Mouse (Mus musculus) layer of hippocampus, postnatal 10 days (tissue): Measurements from ENCODE around the gene Olfr1261. TPM values are rescaled to one million over a fixed set of nuclear protein-coding genes. Genes with fewer than 3 reads are reported as not detected.

Experiments used
- DNase-seq, 2 experiments: peaks; one replicate each; pipeline ENCODE4 v3.0.0; 2021; ENCODE audit warnings: low spot score in 2 of 2
- long read RNA-seq: library from polyadenylated mRNA; stranded (forward); transcript quantifications from one replicate; pipeline ENCODE4 v2.0.0, GENCODE M21; 2023
- total RNA-seq, 2 experiments: library from RNA; stranded (reverse); gene quantifications; 2 replicates each; pipeline ENCODE4 v1.2.3; 2021

Gene Olfr1261
- total RNA-seq = not detected
- long read RNA-seq = 0 reads

DNA sequence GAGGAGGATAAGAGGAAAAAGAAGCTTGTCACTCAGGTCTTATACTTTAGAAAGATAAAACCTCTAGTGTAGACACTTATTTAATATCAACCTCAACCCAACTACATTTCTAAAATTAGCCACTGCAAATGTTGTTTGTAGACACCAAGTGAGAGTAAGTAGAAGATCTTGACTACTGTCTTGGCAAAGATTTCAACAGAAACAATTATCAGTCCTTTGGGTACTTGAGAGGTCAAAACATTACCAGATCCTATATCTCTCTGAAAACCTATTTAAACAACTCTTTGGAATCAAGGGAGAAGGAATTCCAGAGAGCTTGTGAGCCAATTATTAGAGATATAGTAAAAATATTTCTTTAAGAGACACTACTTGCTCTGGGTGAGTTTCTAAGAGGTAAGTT is at the start of gene Olfr1261:
Gene Olfr1261, plus strand, starts transcription at position 301 of the 400 bp plus-strand sequence.
- no peak for DNase-seq

DNA sequence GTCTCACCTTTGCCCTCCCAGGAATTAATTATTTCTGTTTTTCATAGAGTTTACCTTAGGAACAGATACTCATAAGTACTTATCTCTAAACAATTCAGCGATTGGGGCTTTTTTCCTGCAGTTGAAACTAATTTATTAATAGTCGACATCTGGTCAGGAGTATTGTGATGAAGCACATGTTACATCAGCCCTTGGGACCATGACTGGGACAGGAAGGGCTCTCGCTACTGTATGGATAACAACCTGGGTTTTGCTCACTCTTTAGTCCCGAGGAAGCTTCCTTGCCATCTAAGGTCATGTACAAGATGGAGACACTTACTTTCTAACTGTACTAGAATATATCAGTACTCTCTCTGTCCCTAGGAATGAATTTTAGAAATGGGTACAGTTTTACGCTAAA is 42.5 kb upstream of the Olfr1261 start, which contains the start of gene Olfr1259:
Gene Olfr1259, minus strand, starts transcription at position 101 of the 400 bp plus-strand sequence.
- DNase-seq = no peak

DNA sequence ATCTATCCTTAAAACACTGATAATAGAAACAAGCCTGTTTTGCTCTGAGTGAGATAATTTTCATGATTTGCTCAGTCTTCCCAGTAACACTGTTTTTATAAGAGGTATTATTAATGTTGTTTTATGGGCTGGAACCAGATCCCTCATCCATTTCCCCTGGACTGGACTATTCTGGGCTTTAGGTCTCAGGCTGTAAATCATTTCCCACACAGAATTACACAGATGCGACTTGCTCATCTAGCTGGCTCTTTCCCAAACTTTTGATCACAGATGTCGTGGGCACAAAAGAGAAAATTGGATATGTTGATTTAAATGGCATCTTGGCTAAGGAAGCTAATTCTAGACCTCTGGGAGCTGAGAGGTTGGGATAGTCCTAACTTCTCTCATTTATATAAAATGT is 16.8 kb upstream of the Olfr1261 start, which contains the start of gene Olfr1260:
Gene Olfr1260, plus strand, starts transcription at position 157 of the 400 bp plus-strand sequence.
- DNase-seq = no peak

DNA sequence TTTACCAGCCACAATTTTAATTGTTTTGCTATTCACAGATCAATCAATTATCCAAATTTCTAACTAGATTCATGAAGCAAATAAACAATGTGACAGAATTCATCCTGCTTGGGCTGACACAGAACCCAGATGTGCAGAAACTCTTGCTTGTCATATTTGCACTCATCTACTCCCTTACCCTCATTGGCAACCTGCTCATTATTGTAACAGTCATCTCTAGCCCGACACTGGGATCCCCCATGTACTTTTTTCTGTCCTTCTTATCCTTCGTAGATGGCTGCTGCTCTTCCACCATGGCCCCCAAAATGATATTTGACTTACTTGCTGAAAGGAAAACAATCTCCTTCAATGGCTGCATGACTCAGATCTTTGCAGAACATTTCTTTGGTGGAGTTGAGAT is 13.3 kb upstream of the Olfr1261 start:
- DNase-seq = no peak

DNA sequence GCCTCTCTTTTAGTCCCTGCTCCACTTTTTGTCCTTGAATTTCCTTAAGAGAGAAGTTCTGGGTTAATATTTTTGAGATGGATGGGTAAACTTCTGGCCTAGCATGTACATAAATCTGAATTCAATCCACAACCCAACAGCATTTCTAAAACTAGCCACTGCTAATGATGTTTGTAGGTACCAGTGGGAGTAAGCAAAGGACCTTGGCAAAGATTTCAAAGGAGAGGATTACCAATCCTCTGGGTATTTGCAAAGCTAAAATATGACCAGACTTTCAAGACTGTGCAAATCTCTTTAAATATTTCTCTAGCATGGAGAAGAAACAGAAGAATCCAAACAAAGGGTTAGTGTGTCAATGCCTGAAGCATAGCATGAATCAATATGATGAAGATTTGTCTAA is 8.8 kb downstream of the Olfr1261 start, which contains the start of gene Olfr1262:
Gene Olfr1262, plus strand, starts transcription at position 301 of the 400 bp plus-strand sequence.
- DNase-seq = no peak

DNA sequence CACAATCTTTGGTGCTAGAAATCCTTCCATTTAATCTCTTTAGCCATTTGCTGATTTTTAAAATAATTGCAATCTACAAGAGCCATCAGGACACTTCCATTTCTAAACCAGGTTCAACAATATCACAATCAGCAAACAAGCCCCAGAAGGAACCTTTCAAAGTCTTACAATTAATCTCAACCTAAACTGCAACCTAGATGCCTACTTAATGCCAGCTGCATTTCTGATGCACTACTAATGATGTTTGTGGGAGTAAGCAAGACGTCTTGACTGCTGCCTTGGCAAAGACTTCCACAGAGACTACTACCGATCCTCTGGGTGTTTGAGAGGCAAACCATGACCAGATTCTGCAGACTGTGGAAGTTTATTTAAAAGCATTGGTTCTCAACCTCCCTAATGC is 20.8 kb downstream of the Olfr1261 start, which contains the start of gene Olfr1263:
Gene Olfr1263, plus strand, starts transcription at position 301 of the 400 bp plus-strand sequence.
- no peak for DNase-seq

DNA sequence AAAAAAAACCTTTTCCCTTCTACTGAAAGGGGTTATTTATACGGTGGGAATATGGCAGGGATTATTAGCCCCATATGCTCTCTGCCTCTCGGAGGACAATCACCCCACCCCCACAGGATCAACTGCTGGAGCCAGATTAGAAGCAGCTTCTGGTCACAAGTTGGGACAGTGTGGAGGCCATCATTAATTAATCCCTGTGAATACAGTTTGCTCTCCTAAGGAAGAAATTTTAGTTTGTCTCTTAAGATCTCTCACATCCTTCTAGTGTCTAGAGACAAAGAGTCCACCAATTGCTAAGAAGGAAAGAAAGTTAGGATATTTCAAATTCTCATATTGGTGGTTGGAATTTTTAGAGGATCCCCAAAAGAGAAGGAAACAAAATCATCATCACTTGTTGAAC is 34.5 kb downstream of the Olfr1261 start, which contains the start of gene Olfr1264:
Gene Olfr1264, minus strand, starts transcription at position 101 of the 400 bp plus-strand sequence.
- DNase-seq = no peak

DNA sequence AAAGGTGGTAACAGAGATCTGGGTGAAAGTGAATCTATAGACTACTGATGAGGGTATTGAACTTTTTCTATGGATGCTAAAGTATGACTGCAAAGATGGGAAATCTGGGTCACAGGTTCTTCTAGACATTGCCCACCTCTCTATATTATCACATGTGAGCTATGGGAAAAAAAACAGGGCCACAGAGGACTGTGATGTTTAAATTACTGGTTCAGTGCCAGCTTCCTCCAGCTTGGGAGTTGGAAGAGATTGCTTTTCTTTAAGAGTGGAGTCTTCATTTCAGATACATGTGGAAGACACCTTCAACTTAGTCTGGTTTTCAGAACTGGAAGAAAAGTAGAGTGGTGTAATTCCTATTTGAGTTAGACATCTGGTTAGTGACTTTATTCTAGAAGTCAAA is 44.0 kb downstream of the Olfr1261 start, which contains the start of gene Olfr1265:
Gene Olfr1265, plus strand, starts transcription at position 301 of the 400 bp plus-strand sequence.
- no peak for DNase-seq

Other genes with a start within 250 kb of the Olfr1261 start
- gene Olfr1253, start 234.1 kb upstream of the Olfr1261 start, total RNA-seq = not detected
- gene Olfr1254, start 197.6 kb upstream of the Olfr1261 start, total RNA-seq = not detected
- not detected for gene Olfr1255, start 179.2 kb upstream of the Olfr1261 start, total RNA-seq
- gene Olfr1256, start 149.7 kb upstream of the Olfr1261 start, total RNA-seq = not detected
- not detected for gene Olfr48, start 143.0 kb upstream of the Olfr1261 start, total RNA-seq
- gene Olfr1257, start 112.8 kb upstream of the Olfr1261 start, total RNA-seq = not detected
- not detected for gene Olfr1258, start 63.9 kb upstream of the Olfr1261 start, total RNA-seq
- not detected for gene Olfr1259, start 42.6 kb upstream of the Olfr1261 start, total RNA-seq
- not detected for gene Olfr1260, start 16.9 kb upstream of the Olfr1261 start, total RNA-seq
- not detected for gene Olfr1262, start 8.9 kb downstream of the Olfr1261 start, total RNA-seq
- gene Olfr1263, start 20.9 kb downstream of the Olfr1261 start, total RNA-seq = not detected
- gene Olfr1264, start 34.4 kb downstream of the Olfr1261 start, total RNA-seq = not detected
- gene Olfr1265, start 44.1 kb downstream of the Olfr1261 start, total RNA-seq = not detected
- not detected for gene Olfr140, start 72.4 kb downstream of the Olfr1261 start, total RNA-seq
- not detected for gene Olfr1269, start 130.2 kb downstream of the Olfr1261 start, total RNA-seq
- not detected for gene Olfr32, start 151.1 kb downstream of the Olfr1261 start, total RNA-seq
- not detected for gene Olfr1270, start 161.9 kb downstream of the Olfr1261 start, total RNA-seq
- not detected for gene Olfr1506, start 233.3 kb downstream of the Olfr1261 start, total RNA-seq